Mouse (Mus musculus) thymus, adult 18-20 months (tissue): ENCODE results near the gene Fcgr2b.
"Not testable (repeated sequence)": the region's sequence is repeated elsewhere in the genome, so short reads cannot be mapped to it uniquely, and the experiment has no call there.

ENCODE experiments used
- DNase-seq, 2 experiments: peaks; one replicate each; pipeline ENCODE4 v3.0.0; 2022; ENCODE audit warnings: mixed read lengths in 2 of 2

The Fcgr2b gene

GRCm38 (mm10) chr1:170976447-170976846 lies at the start of gene Fcgr2b:
Gene Fcgr2b (minus strand): TSS chr1:170976547.
- DNase-seq = no peak

GRCm38 (mm10) chr1:171019311-171019950 lies 43.1 kb upstream of the Fcgr2b start:
- DNase-seq = no peak

DNA sequence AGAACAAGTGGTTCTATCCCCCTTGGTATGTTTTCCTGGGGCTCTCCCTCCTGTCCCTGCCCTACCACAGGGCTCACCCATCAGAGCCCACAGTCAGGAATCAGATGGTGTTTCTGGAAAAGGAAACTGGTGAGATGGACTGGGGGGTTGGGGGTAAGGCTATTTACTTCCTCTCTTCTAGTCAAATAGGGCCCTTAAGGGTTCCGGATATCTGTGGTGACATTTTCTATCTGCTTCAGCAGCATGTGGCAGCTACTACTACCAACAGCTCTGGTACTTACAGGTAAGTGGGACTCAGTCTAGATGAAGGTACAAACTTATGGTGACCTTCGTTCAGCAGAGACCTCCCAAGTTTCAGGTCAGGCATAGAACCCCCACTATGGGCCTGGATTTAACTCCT lies 42.4 kb upstream of the Fcgr2b start, which contains the start of gene Fcgr4:
Gene Fcgr4, plus strand, starts transcription at position 184 of the 400 bp plus-strand sequence.
- no peak for DNase-seq

DNA sequence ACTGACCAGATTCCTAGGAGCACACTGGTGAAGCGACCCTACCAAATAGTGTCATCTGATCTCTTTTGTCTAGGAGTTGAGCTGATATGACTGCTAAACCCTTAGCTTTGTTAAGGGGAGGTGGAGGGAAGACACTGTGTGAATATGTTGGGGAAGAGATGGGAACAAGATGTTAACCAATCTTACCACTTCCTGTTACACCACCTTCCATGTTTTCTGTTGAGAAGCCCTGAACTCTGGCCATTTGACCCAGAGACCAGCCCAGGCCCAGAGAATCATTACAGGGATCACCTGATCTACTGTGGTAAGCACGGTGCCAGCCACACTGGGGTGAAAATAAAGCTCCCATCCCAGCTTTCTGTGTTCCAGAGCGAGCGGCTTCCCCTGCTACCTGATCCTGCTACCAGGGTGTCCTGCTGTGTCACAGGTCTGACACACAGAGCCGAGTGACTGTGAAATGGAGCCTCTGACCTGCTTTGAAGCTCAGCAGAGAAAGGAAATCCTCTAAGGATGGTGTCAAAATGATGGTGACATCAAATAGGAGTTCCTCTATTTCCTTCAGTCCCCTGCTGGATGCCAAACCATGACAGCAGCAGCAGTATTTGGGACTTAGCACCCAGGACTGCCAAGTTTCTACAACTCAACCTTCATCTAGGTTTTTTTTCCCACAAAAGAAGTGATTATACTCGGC lies 41.3 kb upstream of the Fcgr2b start:
- no peak for DNase-seq

DNA sequence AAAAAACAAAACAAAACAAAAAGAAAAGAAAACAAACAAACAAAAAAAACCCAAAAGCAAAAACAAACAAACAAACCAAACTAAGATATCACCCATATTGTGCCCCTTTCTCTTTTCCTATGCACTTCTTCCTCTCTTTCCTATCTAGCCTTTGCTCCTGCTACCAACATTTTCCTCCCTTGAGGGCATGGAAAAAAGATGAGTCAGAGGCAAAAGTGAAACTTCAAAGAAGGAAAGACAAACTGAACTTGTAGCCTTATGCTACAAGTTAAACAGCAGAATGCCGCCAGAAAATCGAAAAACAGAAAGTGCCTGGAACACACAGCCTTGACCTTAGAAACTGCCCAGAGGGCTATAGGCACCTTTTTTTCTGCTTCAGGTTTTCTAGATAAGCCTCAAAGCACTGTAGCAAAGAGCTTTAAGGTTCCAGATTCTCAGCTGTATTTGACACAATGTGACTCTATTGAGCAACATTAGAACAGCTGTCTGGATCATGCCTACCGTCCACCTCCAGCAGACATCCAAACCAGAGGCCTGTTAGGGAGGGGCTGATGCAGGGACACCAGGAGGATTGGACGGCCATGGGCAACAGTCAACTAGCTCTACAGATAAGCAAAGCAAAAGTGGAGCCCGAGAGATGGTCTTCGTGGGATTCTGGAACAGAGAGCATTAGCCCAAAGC lies 40.5 kb upstream of the Fcgr2b start:
- no peak for DNase-seq

- no peak for DNase-seq
These were observed 35.4 kb upstream of the Fcgr2b start for GRCm38 (mm10) chr1:171011733-171012132.

DNA sequence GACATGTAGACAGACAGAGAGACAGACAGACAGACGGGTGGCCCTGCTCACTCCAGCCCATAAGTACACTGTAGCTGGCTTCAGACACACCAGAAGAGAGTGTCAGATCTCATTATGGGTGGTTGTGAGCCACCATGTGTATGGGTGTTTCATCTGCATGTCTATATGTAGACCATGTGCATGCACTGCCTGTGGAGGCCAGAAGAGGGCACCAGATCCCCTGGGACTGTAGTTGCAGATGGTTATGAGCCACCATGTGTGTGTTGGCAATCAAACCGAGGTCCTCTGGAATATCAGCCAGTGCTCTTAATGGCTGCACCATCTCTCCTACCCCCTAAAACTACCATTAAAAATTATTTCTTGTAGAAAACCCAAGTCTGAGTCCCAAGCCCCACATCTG lies 30.6 kb upstream of the Fcgr2b start:
- DNase-seq = no peak

DNA sequence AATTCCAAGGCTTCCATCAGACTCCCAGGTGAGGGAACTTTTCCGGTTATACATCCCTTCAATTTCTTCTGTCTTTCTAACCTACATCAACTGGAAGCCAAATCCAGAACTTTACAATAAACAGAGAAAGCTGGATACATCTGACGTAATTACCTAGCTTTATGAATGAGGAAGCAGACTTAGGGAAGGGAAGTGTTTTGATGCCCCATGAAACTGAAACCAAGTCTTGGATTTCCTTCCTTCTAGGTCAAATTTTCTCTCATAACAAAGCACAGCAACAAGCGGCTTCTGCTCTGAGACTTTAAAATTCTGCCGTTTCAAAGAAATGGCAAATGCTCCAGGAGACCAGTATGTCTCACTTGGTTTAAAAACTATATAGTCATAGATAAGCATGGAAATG lies 30.0 kb upstream of the Fcgr2b start:
- no peak for DNase-seq

DNA sequence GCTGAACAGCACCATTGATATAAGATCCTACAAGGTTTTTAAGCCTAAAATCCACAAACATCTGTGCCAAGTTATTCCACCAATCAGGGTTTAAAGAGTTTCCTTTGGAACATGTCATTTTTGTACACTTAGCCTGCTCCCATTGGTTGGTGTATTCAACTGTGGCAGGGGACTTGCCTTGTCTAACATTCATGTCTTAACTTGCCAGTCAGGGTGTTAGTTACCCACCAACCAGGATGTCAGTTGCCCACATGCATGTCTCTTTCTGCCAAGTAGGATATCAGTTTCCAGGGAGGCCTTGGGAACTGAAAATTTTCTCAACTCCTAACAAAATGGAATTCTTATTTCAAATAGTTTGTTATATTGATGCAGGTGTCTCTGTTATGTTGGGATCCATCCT lies 29.2 kb upstream of the Fcgr2b start:
- DNase-seq = no peak

- no peak for DNase-seq
These were observed 28.7 kb upstream of the Fcgr2b start for GRCm38 (mm10) chr1:171005081-171005480.

DNA sequence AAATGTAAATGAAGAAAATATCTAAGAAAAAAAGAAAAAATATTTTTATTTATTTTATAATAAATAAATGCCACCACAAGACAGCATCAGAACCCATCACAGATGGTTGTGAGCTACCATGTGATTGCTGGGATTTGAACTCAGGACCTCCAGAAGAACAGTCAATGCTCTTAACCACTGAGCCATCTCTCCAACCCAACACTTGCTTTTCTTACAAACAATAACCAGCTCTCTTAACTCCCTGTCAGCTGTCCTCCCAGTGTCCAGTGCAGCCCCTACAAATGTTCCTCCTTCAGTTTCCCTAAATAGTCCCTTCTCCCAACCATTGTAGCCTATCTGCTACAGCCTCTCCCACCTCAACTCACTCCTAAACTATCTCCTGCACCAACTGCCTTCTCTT lies 23.5 kb upstream of the Fcgr2b start:
- no peak for DNase-seq

GRCm38 (mm10) chr1:170997756-170998655 lies 21.7 kb upstream of the Fcgr2b start:
- peak in 1 of 2 experiments; percentile 9 for DNase-seq

- no peak for DNase-seq
These were observed 20.4 kb upstream of the Fcgr2b start for GRCm38 (mm10) chr1:170996753-170997152.

DNA sequence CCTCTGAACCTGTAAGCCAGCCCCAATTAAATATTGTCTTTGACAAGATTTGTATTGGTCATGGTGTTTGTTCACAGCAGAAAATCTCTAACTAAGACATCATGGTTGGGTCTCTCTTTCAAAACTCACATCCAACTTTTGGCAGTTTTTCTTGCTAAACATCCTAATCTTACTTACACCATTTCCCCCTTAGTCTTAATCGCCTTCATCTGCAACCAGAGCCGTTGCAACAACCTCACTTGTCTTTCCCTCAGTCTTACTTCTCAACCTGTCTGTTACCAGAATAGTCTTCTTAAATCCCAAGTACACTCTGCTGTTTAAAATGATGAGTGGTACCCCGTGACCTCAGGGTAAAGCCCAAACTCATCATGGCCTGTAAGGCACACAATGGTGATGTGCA lies 19.7 kb upstream of the Fcgr2b start:
- no peak for DNase-seq

GRCm38 (mm10) chr1:170992550-170992949 lies 16.2 kb upstream of the Fcgr2b start:
- peak in 1 of 2 experiments; percentile 7 for DNase-seq

GRCm38 (mm10) chr1:170989656-170990055 lies 13.3 kb upstream of the Fcgr2b start:
- DNase-seq = no peak

- DNase-seq = no peak
These were observed 9.5 kb upstream of the Fcgr2b start for GRCm38 (mm10) chr1:170985861-170986260.

DNA sequence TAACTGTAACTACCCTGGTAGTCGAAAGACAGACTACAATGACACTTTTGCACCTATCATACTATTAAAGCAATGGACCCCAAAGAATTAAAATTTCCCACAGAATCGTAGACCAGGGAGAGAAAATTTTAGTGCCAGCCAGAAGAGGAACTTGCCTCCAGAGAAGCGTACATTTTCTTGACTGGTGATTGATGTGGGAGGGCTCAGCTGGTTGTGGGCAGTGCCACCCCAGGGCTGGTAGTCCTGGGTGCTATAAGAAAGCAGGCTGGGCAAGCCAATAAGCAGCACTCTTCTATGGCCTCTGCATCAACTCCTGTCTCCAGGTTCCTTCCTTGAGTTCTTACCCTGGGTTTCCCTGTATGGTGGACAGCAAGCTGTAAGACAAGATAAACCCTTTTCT lies 8.7 kb upstream of the Fcgr2b start:
- no peak for DNase-seq

- DNase-seq = no peak
These were observed 6.7 kb upstream of the Fcgr2b start for GRCm38 (mm10) chr1:170983066-170983465.

DNA sequence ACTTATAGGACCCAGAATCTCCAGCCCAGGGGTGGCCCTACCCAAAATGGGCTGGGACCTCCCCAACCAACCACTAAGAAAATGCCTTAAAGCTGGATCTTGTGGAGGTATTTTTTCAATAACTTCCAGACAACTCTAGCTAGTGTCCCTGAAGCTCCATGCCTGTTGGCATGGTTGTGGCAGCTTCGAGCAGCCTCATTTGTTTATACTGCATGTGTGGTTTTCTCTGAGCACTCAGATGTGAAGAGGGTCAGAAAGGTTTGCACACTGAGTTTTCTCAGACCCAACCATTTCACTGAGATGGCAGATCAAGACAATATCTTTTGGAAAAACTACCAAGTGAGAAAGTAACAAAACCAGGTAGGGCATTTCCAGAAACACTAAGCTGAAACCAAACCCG lies 6.0 kb upstream of the Fcgr2b start:
- no peak for DNase-seq

DNA sequence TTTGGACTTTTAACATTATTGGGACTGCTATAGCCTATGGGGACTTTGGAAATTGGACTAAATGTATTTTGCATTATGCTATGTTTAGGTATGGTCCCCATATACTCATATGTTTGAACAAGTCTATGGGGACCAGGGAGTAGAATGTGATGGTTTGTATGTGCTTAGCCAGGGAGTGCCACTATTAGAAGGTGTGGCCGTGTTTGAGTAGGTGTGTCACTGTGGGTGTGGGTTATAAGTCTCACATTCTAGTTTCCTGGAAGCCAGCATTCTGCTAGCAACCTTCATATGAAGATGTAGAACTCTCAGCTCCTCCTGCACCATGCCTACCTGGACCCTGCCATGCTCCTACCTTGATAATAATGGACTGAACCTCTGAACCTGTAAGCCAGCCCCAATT lies 5.3 kb upstream of the Fcgr2b start:
- not testable (repeated sequence) for DNase-seq

- no peak for DNase-seq
These were observed 2.3 kb upstream of the Fcgr2b start for GRCm38 (mm10) chr1:170978601-170979000.

DNA sequence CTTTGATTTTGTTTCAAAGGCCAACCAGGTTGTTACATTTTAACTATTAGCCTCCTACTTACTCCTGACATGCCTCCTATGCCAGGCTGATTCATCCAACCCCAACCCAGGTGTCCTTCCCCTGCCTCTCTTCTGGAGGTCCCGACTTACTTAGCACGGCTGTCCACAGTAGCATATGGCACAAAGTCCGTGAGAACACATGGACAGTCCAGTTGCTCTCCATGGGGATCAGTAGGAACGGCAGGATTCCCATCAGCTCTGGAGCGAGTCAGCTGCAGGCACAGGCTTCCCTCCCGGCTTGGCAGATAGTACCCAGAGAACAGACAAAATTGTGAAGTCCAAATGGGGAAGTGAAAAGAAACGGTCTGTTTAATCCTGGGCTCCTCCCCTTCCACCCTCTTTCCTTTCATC lies 591 bp downstream of the Fcgr2b start:
- DNase-seq = no peak
